Mouse (Mus musculus) MEL (cell line): ENCODE measurements around the gene Mybpc3. TPM values are rescaled to one million over a fixed set of nuclear protein-coding genes. Genes with fewer than 3 reads are reported as not detected.

ENCODE experiments used
- ELF1 ChIP-seq: IDR thresholded peaks from 2 replicates; pipeline ENCODE4 v1.6.1; 2014; ENCODE audit warnings: low read depth, mild to moderate bottlenecking, inconsistent platforms, low read length, improper control_type of control experiment, moderate library complexity
- TAL1 ChIP-seq: IDR thresholded peaks from 2 replicates; pipeline ENCODE4 v1.6.1; 2012; ENCODE audit warnings: mild to moderate bottlenecking, inconsistent platforms, low read length, moderate library complexity, mixed read lengths
- ZC3H11A ChIP-seq: IDR thresholded peaks from 2 replicates; pipeline ENCODE4 v1.6.1; 2012; ENCODE audit warnings: low read depth, mild to moderate bottlenecking, inconsistent platforms, low read length, improper control_type of control experiment
- polyA plus RNA-seq, 2 experiments: library from polyadenylated mRNA; stranded (reverse) in 1 of 2; unstranded in 1 of 2; fragments of >175 nt in 1 of 2; fragments of >200 nt in 1 of 2; gene quantifications; 2 replicates each; pipeline versions ENCODE4 v1.2.1 to v1.2.4; 2012; ENCODE audit warnings: low replicate concordance in 2 of 2, low read depth in 1 of 2; ENCODE audit not compliant: insufficient read length in 2 of 2, insufficient read depth in 1 of 2, missing spikeins in 1 of 2
- total RNA-seq: library from RNA; depleted of rRNA; stranded (reverse); fragments of 300-350 nt; gene quantifications from 2 replicates; pipeline ENCODE4 v1.2.3, GENCODE M21; 2012; rRNA removed

The Mybpc3 gene
- total and polyA plus RNA-seq, 3 experiments, result 0.19 to 0.50 TPM; not detected in 1

- TF ChIP-seq ELF1 (peak; percentile 87), ZC3H11A (no peak), TAL1 (no peak)
Measured at GRCm38 (mm10) chr2:91183711-91184405, 65.9 kb downstream of the Mybpc3 start, which contains the start of gene Madd (continued).

Other genes starting within 250 kb of the Mybpc3 start
- not detected in 2 replicates for gene C1qtnf4, start 232.3 kb upstream of the Mybpc3 start, total RNA-seq
- not detected for gene C1qtnf4, start 232.3 kb upstream of the Mybpc3 start, polyA plus RNA-seq
- gene Kbtbd4, start 213.4 kb upstream of the Mybpc3 start, total RNA-seq, result 18.0 and 21.9 TPM in 2 replicates
- 10 to 100 TPM in 1 of 2 experiments, not detected in 1; 23.1 TPM for gene Kbtbd4, start 213.4 kb upstream of the Mybpc3 start, polyA plus RNA-seq
- gene Ndufs3, start 213.3 kb upstream of the Mybpc3 start, total RNA-seq, result 134 and 137 TPM in 2 replicates
- gene Ndufs3, start 213.3 kb upstream of the Mybpc3 start, polyA plus RNA-seq, result 100 to 1,000 TPM in 1 of 2 experiments, not detected in 1; 193 TPM
- gene Celf1, start 177.8 kb upstream of the Mybpc3 start, total RNA-seq, result 46.2 and 49.6 TPM in 2 replicates
- 100 to 1,000 TPM in 1 of 2 experiments, 10 to 100 TPM in 1; 82.3 to 212 TPM for gene Celf1, start 177.8 kb upstream of the Mybpc3 start, polyA plus RNA-seq
- gene Rapsn, start 82.5 kb upstream of the Mybpc3 start, total RNA-seq, result not detected in 2 replicates
- gene Rapsn, start 82.5 kb upstream of the Mybpc3 start, polyA plus RNA-seq, result under 1 TPM in 1 of 2 experiments, not detected in 1; 0.10 TPM
- 259 and 271 TPM in 2 replicates for gene Psmc3, start 64.1 kb upstream of the Mybpc3 start, total RNA-seq
- 1,000 to 10,000 TPM in 1 of 2 experiments, 100 to 1,000 TPM in 1; 428 to 1,459 TPM for gene Psmc3, start 64.1 kb upstream of the Mybpc3 start, polyA plus RNA-seq
- 7.7 and 9.4 TPM in 2 replicates for gene Slc39a13, start 47.7 kb upstream of the Mybpc3 start, total RNA-seq
- gene Slc39a13, start 47.7 kb upstream of the Mybpc3 start, polyA plus RNA-seq, result 10 to 100 TPM in 1 of 2 experiments, not detected in 1; 19.1 TPM
- 108 and 129 TPM in 2 replicates for gene Spi1, start 35.8 kb upstream of the Mybpc3 start, total RNA-seq
- 100 to 1,000 TPM in 1 of 2 experiments, 10 to 100 TPM in 1; 95.9 to 142 TPM for gene Spi1, start 35.8 kb upstream of the Mybpc3 start, polyA plus RNA-seq
- 15.7 and 17.5 TPM in 2 replicates for gene Madd, start 65.7 kb downstream of the Mybpc3 start, total RNA-seq
- 10 to 100 TPM in 1 of 2 experiments, not detected in 1; 27.4 TPM for gene Madd, start 65.7 kb downstream of the Mybpc3 start, polyA plus RNA-seq
- 3.5 and 4.7 TPM in 2 replicates for gene Nr1h3, start 84.7 kb downstream of the Mybpc3 start, total RNA-seq
- gene Nr1h3, start 84.7 kb downstream of the Mybpc3 start, polyA plus RNA-seq, result 1 to 10 TPM in 1 of 2 experiments, not detected in 1; 6.9 TPM
- gene Acp2, start 84.7 kb downstream of the Mybpc3 start, total RNA-seq, result 5.4 and 7.3 TPM in 2 replicates
- gene Acp2, start 84.7 kb downstream of the Mybpc3 start, polyA plus RNA-seq, result 10 to 100 TPM in 1 of 2 experiments, not detected in 1; 11.3 TPM
- 7.0 and 8.4 TPM in 2 replicates for gene Ddb2, start 118.8 kb downstream of the Mybpc3 start, total RNA-seq
- gene Ddb2, start 118.8 kb downstream of the Mybpc3 start, polyA plus RNA-seq, result 10 to 100 TPM in 1 of 2 experiments, not detected in 1; 12.6 TPM
- 3.4 and 4.1 TPM in 2 replicates for gene Pacsin3, start 137.8 kb downstream of the Mybpc3 start, total RNA-seq
- 1 to 10 TPM in 1 of 2 experiments, not detected in 1; 6.7 TPM for gene Pacsin3, start 137.8 kb downstream of the Mybpc3 start, polyA plus RNA-seq
- 68.4 and 80.2 TPM in 2 replicates for gene Arfgap2, start 146.8 kb downstream of the Mybpc3 start, total RNA-seq
- gene Arfgap2, start 146.8 kb downstream of the Mybpc3 start, polyA plus RNA-seq, result 10 to 100 TPM in 1 of 2 experiments, not detected in 1; 73.1 TPM